Mouse (Mus musculus) left cerebral cortex, postnatal 14 days (tissue): Measurements from ENCODE around the gene Myl6b. TPM values are rescaled to one million over a fixed set of nuclear protein-coding genes. Genes with fewer than 3 reads are reported as not detected.

Source experiments
- DNase-seq, 2 experiments: peaks; one replicate each; pipeline ENCODE4 v3.0.0; 2021 to 2022; ENCODE audit warnings: low spot score in 2 of 2, mixed read lengths in 1 of 2
- intact Hi-C: fragments of 180-260 bp; cut with DNase I; formaldehyde crosslinking; loops from one replicate; pipeline ENCODE4 v1.15.1; 2025
- long read RNA-seq, 2 experiments: library from polyadenylated mRNA; stranded (forward); transcript quantifications; one replicate each; pipeline ENCODE4 v2.0.0; 2021
- total RNA-seq, 2 experiments: library from RNA; stranded (reverse); gene quantifications; 2 replicates each; pipeline ENCODE4 v1.2.3; 2021

Gene Myl6b
- 10 to 100 TPM; 19.1 to 21.7 TPM for total RNA-seq
- long read RNA-seq, experiment 1, partial matches to known transcripts = 0 of 2 reads
- long read RNA-seq, experiment 1, other reads (novel, unspliced or antisense) = 0 of 2 reads
- long read RNA-seq, experiment 2 = 0 reads

DNA sequence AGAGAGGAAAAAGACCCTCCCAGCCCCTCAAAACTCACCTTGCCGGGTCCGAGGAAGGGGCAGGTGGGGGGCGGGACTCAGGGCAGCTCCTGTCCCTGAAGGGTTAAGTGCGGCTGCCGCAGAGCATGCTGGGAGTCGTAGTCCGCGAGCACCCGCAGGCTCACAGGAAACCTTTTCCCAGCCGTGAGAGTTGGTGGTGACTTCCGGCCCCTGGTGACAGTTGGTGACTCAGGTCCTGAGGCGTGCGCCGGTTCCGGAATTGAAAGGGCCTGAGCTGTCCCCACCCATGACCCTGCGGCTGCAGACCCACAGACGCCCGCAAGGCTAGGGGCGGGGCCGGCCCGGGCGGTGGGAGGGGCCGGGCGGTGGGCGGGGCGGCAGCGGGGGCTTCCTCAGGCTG, at the start of gene Myl6b:
Myl6b (minus strand) TSS at position 96 of the 400 bp plus-strand sequence.
- intact Hi-C loops = no loop called here
- peak; percentile 94 to 97 for DNase-seq

DNA sequence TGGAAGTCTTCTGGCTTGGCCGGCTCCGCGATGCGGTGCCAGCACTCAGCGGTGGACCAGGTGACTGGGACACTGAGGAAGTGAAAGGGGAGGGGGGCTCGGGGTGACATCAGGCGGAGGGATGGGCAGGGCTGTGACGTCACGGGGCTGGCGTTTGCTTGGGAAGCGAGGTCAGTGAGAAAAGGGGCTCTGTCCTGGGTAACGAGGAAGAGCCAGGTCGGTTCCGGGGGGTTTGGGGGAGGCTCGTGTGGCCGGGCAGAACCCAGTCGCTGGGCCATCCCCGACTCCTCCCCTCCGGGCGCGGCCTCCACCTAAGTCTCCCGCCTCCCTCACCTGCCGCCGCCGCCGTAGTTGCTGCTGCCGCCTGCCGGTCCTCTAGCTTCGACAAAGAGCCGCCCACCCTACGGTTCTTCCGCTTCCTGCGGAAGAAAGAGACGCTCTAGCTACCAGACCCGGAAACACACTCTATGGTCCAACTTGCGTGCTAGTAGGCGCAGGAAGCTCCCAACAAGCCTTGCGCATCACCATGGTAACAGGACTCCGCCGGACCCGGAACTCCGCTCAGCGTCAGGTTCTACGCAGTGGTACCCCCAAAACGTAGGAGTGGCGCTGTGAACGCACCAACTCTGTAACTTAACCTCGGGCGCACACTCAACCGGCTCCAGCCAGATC, 49.0 kb upstream of the Myl6b start, which contains the start of gene Zc3h10:
Zc3h10 (minus strand) TSS at position 414 of the 672 bp plus-strand sequence.
- intact Hi-C loops = loop anchor here (10.0 kb wide), 1 partner anchor 173 kb away; the partner anchor contains the start of gene Ankrd52
- peak; percentile 95 to 98 for DNase-seq

DNA sequence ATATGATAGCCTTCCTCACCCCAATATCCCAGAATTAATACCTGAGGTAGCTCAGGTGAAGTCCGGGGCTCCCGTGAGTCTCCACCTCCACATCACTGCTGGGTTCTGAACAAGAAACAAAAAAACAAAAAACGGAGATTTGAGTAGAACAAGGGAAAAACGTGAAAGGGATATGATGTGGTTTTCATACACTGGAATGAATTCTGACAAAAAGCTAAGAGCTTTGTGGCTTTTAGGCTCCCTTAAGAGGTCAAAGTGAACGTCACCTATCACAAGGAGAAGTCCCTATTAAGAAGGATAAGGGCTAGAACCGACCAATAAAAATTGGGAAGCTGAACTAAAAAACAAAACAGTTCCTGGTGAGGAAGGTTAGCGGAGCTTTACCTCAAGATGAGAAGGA, 48.3 kb upstream of the Myl6b start:
- intact Hi-C loops = loop anchor here (10.0 kb wide), 1 partner anchor 172 kb away; the partner anchor contains the start of gene Ankrd52

DNA sequence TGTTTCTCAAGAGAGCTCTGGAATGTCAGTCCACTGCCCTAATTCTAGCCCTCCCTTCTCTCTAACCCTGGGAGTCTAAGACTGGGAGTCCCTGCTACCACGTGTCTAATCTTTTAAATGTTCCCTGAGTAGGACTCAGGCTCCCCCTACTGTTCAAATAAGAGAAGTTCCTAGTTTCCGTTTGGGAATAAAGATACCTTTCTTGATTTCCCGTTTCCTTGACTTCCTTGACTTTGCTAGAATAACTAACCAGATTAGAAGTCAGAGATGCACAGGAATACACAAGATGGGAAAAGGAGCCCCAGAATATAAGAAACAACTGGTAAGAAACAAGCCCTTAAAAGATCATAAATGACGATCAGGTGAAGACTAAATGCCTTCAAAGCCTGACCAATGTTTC, 47.9 kb upstream of the Myl6b start:
- intact Hi-C loops = loop anchor here (10.0 kb wide), 1 partner anchor 172 kb away; the partner anchor contains the start of gene Ankrd52
- peak; percentile 15 to 69 for DNase-seq

More for the DNA sequence above, 48.3 kb upstream of the Myl6b start:
- DNase-seq = no peak

DNA sequence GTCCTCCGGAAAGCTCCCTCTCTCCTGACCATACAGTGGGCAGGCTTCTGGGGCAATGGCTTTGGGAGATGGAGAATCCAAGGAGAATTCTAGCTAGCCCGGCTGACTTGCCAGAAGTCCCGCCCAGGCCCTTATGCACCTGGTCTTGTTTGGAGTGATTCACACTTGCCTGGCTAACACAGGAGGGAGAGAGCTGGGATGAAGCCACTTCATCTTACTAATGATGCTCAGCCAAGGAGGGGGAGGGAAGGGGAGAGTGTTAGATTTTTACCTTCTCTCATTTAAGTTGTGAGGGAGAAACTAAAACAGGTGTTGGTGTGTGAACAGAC, 47.0 kb upstream of the Myl6b start:
- intact Hi-C loops = loop anchor here (10.0 kb wide), 1 partner anchor 171 kb away; the partner anchor contains the start of gene Ankrd52
- DNase-seq = no peak

DNA sequence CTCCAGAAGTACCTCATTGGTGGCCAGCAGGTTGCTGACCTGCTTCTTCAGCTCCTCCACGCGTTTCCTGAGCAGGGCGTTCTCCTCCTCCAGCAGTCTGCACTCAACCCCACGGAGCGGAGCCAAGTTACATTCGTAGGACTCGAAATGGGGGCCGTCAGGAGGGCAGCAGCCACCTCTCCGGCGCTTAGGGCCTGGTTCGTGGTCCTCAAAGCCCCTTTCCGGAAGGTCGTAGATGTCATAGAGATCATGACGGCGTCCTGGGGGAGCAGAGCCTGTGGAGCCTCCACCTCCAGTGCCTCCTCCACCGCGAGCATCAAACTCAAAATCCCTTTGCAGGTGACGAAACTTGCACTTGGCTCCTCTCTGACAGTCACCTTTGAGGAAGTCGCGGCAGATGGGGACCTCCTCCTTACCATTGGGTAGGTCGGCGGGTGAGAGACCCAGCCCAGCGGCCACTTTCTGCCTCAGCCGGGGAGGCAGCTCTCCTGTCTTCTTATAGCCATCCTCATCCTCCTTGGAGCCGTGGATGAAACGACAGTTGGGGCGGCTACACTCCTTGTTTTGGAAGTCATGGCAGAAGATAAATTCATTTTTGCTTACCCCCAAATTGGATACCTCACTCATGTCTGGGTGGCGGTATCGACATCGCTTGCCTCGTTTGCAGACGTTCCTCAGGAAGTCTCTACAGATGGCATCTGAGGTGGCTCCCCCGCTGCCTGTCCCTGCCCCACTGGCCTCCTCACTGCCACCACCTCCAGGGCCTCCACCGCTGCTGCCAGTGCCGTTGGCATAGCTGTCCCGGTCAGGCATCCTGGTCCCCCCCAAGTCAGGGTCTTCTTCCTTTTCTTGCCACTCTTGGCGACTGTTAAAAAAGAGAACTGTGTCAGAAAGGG, 46.4 kb upstream of the Myl6b start:
- intact Hi-C loops = loop anchor here (10.0 kb wide), 1 partner anchor 170 kb away; the partner anchor contains the start of gene Ankrd52
- DNase-seq = no peak

DNA sequence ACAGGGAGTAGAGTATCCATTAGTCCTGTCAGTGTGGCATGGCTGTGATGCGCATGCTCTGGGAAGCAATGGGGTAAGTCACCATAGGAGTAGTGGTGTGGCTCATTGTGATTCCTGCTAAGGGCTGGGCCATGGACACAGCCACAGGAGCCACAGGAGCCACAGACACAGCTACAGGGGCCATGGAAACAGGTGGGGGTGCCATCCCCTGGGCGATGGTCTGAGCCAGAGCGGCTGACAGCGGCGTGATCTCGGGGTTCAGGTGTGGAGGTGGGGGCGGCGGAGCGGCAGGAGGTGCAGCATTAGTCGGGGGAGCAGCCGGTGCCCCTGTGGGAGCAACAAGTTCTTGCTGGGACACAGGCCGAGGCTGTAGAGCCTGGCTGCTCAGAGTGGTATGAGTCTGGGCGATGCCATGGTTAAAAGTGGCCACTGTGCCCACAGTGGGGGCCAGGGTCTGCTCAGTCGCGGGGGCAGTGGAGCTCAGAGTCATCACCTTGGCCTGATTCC, 45.7 kb upstream of the Myl6b start:
- DNase-seq = no peak
- intact Hi-C loops = loop anchor here (10.0 kb wide), 1 partner anchor 169 kb away; the partner anchor contains the start of gene Ankrd52

DNA sequence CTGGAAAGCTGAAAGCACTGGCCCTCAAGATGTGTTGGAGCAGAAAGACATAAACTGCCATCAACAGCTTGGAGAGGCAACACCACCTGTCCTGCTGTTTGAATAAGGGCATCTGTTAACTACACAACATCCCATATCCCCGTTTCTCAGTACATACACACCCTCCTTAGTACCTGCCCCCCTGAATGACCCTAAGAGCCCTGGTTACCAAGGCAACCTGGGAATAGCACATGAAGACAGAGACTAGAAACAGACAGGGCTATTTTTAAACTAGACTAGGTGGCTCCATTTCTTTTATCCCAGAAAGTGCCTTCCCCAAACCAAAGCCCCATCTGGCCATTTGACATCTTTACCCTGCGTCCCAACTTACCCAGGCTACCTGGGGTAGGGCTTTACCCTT, 44.6 kb upstream of the Myl6b start:
- peak in 1 of 2 experiments; percentile 60 for DNase-seq
- intact Hi-C loops = loop anchor here (10.0 kb wide), 1 partner anchor 168 kb away; the partner anchor contains the start of gene Ankrd52

DNA sequence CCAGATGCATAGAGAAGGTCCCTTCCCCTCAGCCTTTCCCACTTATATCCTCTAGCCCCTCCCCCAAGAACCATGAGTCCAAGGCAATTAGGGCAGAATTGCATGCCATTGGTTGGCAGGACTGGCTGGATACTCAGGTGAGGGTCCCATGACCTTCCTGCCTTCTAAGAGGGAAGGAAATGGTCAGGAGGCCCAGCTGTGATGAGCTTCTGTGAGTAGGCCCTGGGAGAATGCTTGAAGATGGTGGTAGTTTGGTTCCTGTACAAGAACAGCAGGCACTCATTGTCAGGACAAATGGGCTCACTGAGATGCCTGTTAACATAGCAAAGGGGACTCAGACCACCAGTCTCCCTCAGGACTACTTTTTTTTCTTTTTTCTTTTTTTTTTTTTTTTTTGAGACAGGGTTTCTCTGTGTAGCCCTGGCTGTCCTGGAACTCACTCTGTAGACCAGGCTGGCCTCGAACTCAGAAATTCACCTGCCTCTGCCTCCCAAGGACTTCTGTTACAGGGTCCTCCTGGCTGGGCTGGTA, 39.9 kb upstream of the Myl6b start:
- intact Hi-C loops = loop anchor here (5.0 kb wide), 1 partner anchor 46 kb away; the partner anchor contains the start of gene Myl6

DNA sequence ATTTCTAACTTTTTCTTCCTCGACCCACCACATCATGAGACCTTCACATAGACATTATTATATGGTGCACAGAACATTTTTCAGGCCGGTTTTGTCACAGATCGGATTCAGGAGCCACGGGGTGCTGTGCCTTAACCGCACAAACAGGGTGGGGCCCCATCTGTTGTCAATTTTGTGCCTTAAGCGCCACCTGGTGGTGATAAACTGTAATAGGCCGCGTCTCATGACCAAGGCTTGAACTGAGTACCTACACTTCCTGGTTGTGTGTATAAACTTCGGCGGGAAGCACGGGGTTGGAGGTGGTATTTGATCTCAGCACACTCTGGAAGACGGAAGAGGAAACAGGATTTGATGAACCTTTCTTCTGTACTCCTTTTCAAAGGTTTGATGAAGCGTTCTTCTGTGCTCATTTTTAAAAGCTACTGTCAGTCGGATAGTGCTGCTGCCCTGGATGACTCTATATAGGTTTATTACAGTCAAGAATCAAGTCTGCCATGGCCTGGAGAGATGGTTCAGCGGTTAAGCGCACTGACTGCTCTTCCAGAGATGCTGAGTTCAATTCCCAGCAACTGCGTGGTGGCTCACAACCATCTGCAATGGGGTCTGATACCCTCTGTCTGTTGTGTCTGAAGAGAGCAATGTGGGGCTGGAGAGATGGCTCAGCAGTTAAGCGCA, 37.9 kb upstream of the Myl6b start:
- peak; percentile 91 for DNase-seq
- intact Hi-C loops = loop anchor here (5.0 kb wide), 1 partner anchor 44 kb away; the partner anchor contains the start of gene Myl6

More for the DNA sequence above, 39.9 kb upstream of the Myl6b start:
- no peak for DNase-seq

DNA sequence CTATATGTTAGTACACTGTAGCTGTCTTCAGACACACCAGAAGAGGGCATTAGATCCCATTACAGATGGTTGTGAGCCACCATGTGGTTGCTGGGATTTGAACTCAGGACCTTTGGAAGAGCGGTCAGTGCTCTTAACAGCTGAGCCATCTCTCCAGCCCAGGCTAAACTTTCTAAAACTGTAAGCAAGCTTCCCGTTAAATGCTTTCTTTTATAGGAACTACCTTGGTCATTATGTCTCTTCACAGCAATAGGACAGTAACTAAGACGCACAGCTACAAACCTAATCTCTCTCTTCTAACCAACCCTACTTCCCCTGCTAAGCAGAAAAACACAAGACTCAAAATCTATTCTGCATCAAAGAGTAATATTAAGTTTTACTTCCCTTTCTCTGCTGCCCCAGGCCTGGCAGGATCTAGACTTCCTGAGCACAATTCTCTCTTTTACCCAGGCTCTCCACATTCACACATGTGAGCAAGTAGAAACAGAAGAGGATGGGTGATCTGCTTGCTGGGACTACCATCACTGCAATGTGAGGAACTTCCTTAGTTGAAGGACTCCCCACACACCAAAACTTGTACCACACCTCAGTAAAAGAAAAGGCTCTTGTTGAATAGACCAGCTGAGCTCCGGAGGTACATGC, 37.3 kb upstream of the Myl6b start:
- intact Hi-C loops = loop anchor here (5.0 kb wide), 1 partner anchor 43 kb away; the partner anchor contains the start of gene Myl6
- no peak for DNase-seq

DNA sequence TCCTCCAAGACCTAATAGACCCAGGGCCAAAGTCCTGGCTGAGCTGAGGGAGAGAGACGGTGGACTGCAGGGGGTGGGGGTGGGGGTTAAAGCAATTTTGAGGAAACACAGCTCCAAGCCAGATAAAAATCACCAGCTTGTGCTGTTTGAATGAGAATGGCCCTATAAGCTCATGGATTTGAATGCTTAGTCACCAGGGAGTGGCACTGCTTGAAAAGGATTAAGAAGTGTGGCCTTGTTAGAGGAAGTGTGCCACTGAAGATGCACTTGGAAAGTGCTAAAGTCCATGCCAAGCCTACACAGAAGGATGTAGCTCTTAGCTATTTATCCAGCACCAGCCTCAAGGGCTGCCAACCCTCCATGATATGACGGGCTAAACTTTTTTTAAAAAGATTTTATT, 36.7 kb upstream of the Myl6b start:
- DNase-seq = no peak
- intact Hi-C loops = loop anchor here (5.0 kb wide), 1 partner anchor 43 kb away; the partner anchor contains the start of gene Myl6

DNA sequence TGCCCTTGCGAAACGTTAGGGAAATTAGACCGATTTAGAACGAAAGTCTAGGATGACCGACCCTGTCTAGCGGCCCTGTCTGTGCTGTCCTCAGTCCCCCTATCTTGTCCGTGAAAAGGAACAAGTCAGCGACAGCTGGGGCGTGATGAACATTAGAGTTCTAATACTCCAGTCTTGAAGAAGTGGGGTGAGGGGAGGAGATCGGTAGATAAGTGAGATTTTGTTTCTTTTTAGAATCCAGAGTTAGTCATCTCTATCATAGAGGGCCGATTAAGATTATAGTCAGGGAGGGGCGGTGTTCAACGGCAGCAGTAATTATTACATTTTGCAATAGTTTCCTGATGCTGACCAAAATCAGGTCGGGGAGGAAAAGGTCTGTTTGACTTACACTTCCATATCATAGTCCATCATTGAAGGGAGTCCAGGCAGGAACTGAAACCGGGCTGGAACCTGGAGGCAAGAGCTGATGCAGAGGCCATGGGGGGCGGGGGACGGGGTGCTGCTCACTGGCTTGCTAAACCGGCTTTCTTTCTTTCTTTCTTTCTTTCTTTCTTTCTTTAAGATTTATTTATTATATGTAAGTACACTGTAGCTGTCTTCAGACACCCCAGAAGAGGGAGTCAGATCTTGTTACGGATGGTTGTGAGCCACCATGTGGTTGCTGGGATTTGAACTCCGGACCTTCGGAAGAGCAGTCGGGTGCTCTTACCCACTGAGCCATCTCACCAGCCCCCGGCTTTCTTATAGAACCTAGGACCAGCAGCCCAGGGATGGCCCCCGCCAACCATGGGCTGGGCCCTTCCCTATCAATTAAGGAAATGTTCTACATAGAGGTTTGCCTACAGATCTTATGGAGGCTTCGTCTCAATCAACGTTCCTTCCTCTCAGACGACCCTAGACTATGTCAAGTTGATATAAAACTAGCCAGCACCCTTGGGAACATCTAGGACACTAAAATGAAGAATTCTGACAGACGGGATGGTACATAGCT, 28.2 kb upstream of the Myl6b start:
- intact Hi-C loops = no loop called here

DNA sequence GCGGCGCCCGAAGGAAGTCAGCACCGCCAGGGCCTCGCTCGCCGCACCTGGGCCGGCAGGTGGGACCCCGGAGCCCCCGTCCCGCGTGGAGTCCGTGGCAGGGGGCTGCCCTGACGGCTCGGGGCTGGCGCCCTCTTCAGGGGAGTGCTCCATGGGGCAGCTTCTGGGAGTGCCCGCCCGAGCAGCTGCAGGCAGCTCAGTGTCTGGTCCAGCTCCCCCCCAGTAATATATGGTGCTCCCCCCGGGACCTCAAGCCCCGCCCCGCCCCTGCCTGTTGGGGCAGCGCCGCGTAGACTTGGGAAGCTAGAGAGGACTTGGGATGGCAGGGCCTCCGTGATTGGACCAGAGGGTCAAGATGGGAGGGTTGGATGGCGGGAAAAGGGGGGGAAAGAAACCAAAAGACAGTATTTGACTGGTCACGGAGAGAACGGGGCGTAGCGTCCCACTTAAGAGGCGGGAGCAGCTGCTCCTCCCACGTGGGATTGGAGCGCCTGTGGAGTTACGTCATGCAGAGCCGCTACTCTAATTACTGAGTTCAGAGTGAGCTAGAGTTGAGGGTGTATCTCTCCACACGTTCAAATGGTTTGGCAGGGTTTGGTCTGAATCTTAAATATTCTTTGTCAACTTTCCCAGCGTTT, 27.3 kb upstream of the Myl6b start, which contains the start of gene Esyt1:
Esyt1 (minus strand) TSS at position 201 of the 638 bp plus-strand sequence.
- DNase-seq = peak; percentile 89 to 95

More for the DNA sequence above, 28.2 kb upstream of the Myl6b start:
- DNase-seq = no peak

DNA sequence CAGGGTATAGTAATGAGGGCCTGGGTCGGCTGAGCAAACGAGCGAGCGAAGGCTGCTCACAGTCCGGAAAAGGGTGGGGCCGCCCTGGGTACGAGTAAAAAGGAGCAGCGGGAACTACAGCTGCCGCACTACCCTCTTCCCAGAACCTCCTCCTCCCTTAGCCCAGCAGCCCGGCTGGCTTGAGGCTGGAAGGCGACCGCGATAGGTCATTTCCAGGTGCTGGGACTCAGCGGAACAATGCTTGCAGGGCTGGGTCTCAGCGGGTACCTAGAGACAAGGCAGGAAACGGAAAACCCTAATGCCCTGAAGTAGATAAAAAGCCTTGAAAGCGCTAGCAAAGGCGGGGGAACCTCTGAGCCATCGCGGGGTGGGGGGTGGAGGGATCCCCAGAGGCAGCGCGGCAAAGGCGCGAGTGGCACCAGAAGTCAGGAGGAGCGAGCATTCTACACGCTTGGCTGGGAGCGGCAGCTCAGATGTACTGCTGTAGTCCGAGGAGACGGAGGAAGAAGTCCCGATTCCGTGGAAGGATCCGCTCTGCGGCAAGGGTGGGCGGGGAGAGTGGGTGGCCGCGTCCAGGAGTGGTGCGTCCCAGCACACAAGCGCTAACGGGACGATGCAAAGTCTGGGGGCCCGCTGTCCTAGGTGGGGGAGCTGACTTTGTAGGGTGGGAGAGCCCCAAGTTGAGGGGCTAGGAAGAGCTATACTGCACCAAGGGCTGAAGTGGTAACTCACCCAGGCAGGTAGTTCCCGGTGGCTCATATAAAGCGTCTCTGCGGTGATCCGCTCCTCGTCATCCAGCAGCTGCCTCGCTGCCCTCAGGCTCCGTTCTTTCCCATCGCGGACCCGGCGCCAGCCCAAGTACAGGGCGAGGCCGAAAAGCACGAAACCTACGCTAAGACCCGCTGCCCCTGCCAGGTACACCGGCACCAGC, 26.5 kb upstream of the Myl6b start:
- peak; percentile 49 to 50 for DNase-seq
- intact Hi-C loops = no loop called here

More for the DNA sequence above, 27.3 kb upstream of the Myl6b start, which contains the start of gene Esyt1:
- intact Hi-C loops = no loop called here
